Mouse (Mus musculus) kidney, adult 2 months (tissue): ENCODE measurements around the gene Tcstv1.
"Not testable (repeated sequence)": the region's sequence is repeated elsewhere in the genome, so short reads cannot be mapped to it uniquely, and the experiment has no call there.

Experiments used
- CTCF ChIP-seq: fragments of 200-500 bp; conservative IDR thresholded peaks from 2 replicates; pipeline ENCODE4 v1.5.1; 2011; ENCODE audit warnings: low read depth, mild to moderate bottlenecking, control low read depth, low read length, moderate library complexity, mixed read lengths; ENCODE audit not compliant: insufficient read depth, insufficient read length
- POLR2A ChIP-seq: fragments of 200-500 bp; IDR thresholded peaks from one replicate; pipeline ENCODE4 v1.6.1; 2011; ENCODE audit warnings: low read depth, low read length, control low read depth

GRCm38 (mm10) chr13:119916966-119917722 is 22.6 kb upstream of the Tcstv1 start:
- not testable (repeated sequence) for TF ChIP-seq CTCF, POLR2A
